Mouse (Mus musculus): ENCODE data around the gene Gorab.

The Gorab gene

DNA sequence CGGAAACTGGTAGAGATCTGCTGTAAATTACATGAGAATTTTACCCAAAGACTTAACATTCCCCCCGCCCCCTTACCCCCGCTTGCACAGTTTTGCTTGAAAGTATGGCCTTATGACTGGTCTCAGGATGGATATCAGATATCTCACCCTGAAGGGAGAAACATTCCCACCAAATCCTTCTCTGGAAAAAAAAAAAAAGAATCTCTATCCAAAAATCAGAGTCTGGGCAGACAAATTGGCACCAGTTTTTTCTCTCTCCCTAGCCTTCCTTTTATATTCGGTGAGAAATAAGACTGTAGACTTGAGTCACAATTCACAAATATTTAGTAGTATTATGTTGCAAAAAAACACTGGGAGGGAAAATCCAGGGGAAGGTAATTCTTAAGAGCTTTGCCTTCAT is 47.3 kb downstream of the Gorab start:
- no peak for DNase-seq

- DNase-seq, result no peak
Measured at GRCm38 (mm10) chr1:163355626-163356156, 47.8 kb downstream of the Gorab start.

GRCm38 (mm10) chr1:163350988-163351387 is 52.5 kb downstream of the Gorab start:
- no peak for DNase-seq

- DNase-seq, result no peak
Measured at GRCm38 (mm10) chr1:163345541-163345940, 57.9 kb downstream of the Gorab start.

DNA sequence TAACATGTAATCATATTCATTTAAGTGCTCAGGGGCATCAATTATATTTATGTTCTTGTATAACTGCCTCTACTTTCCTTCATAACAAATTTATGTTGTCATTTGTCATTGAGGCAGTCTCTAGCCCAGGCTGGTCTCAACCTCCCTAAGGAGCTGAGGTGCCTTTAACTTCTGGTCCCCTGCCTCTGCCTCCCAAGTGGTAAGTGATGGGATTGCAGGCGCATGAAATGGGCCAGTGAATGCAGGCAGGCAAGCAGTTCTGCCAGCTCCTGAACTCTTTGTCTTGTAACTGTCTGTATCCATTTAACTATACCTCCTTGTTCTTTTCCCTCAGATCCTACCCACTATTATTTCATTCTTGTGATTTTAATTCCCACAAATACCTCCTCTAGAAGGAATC is 58.5 kb downstream of the Gorab start:
- no peak for DNase-seq

DNA sequence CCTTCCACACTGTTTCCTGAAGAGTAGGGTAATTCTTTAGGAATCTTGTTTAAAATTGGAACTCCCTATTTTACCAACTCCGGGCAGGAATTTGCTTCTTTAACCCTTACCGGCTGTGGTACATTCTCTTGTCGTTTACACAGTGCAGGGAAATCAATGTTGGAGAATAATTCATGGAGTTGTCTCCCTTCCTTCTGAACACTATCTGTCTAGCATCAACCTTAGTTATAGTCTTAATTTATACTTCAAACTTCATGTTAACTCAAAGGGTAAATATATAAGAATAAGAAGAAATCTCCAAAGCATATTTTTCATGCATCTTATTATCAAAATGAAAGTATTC is 64.3 kb downstream of the Gorab start:
- DNase-seq, result no peak

- no peak for DNase-seq
Measured at GRCm38 (mm10) chr1:163338525-163339218, 64.8 kb downstream of the Gorab start.

DNA sequence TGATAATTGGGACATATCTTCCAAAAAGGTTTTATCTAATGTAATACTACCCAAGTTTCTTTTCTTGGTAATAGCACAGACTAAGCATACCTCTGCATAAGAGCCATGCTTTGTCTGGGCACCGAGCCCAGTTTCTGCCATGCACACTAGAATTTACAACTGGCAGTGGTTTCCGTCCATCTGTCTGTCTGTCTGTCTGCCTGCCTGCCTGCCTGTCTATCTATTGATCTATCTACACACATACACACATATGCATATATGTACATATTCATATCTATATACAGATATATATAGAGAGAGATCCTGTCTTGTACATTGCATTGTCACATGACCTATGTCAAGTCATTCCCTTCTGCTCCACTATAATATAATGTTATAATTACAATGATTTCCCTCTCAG is 65.6 kb downstream of the Gorab start:
- DNase-seq, result no peak
